Mouse (Mus musculus): ENCODE measurements at regions not wholly inside any gene's neighbourhood (a gene's known extent, or its start where the extent isn't known, plus 50 kb on each side); places are given as distances from the start of the nearest gene placed in this dataset.

GRCm38 (mm10) chr2:171231288-171232050, 499.9 kb downstream of the Dok5 start:
- 82% methylated on average over 7 of the region's 7 CpGs for WGBS

GRCm38 (mm10) chr2:171230536-171230935, 498.9 kb downstream of the Dok5 start:
- Histone ChIP-seq H3K9me3 (ENCODE audit: control insufficient read depth, low read depth, low read length) (no peaks in the 10 kb centered on the region), H3K36me3 (ENCODE audit: control insufficient read depth, insufficient read depth, low read length) (no peaks in the 10 kb centered on the region), H3K27me3 (ENCODE audit: control insufficient read depth, insufficient read depth, low read length) (no peaks in the 10 kb centered on the region), H3K4me1 (ENCODE audit: control insufficient read depth, insufficient read depth, low read length) (no peaks in the 10 kb centered on the region), H3K27ac (ENCODE audit: low read length) (no peak overlapping the region), H3K9ac (replicated peaks; ENCODE audit: low read depth, low read length) (no peak overlapping the region), H3K4me3 (ENCODE audit: low read depth, low read length) (no peak overlapping the region), H3K4me2 (replicated peaks; ENCODE audit: low read depth, low read length) (no peak overlapping the region)
- no peak for ATAC-seq (ENCODE audit: insufficient number of reproducible peaks, insufficient read depth, low FRiP score, low read depth)
- WGBS = 85% methylated on average over 12 of the region's 12 CpGs

More at GRCm38 (mm10) chr2:171231288-171232050, 499.9 kb downstream of the Dok5 start:
- no peaks in the 10 kb centered on the region for H3K36me3 ChIP-seq (ENCODE audit: control insufficient read depth, insufficient read depth, low read length)
- no peaks in the 10 kb centered on the region for H3K9me3 ChIP-seq (ENCODE audit: control insufficient read depth, low read depth, low read length)
- H3K4me3 ChIP-seq (ENCODE audit: low read depth, low read length) = no peak overlapping the region
- H3K4me2 ChIP-seq (replicated peaks; ENCODE audit: low read depth, low read length) = no peak overlapping the region
- no peak overlapping the region for H3K9ac ChIP-seq (replicated peaks; ENCODE audit: low read depth, low read length)
- no peaks in the 10 kb centered on the region for H3K27me3 ChIP-seq (ENCODE audit: control insufficient read depth, insufficient read depth, low read length)
- no peak overlapping the region for H3K27ac ChIP-seq (ENCODE audit: low read length)
- H3K4me1 ChIP-seq (ENCODE audit: control insufficient read depth, insufficient read depth, low read length) = no peaks in the 10 kb centered on the region
- ATAC-seq (ENCODE audit: insufficient number of reproducible peaks, insufficient read depth, low FRiP score, low read depth) = no peak

- Histone ChIP-seq H3K4me2 (replicated peaks; ENCODE audit: low read depth, low read length) (no peak overlapping the region), H3K4me1 (ENCODE audit: control insufficient read depth, insufficient read depth, low read length) (no peaks in the 10 kb centered on the region), H3K9me3 (ENCODE audit: control insufficient read depth, low read depth, low read length) (no peaks in the 10 kb centered on the region), H3K4me3 (ENCODE audit: low read depth, low read length) (no peak overlapping the region), H3K27ac (ENCODE audit: low read length) (no peak overlapping the region), H3K36me3 (ENCODE audit: control insufficient read depth, insufficient read depth, low read length) (no peaks in the 10 kb centered on the region), H3K9ac (replicated peaks; ENCODE audit: low read depth, low read length) (no peak overlapping the region), H3K27me3 (ENCODE audit: control insufficient read depth, insufficient read depth, low read length) (no peaks in the 10 kb centered on the region)
- ATAC-seq (ENCODE audit: insufficient number of reproducible peaks, insufficient read depth, low FRiP score, low read depth) = no peak
- whole genome bisulfite sequencing = 43% methylated on average over 3 of the region's 3 CpGs
Measured at GRCm38 (mm10) chr2:171228229-171228628, 496.6 kb downstream of the Dok5 start.

- Histone ChIP-seq H3K4me1 (ENCODE audit: control insufficient read depth, insufficient read depth, low read length) (no peaks in the 10 kb centered on the region), H3K9me3 (ENCODE audit: control insufficient read depth, low read depth, low read length) (no peaks in the 10 kb centered on the region), H3K4me3 (ENCODE audit: low read depth, low read length) (no peak overlapping the region), H3K27me3 (ENCODE audit: control insufficient read depth, insufficient read depth, low read length) (no peaks in the 10 kb centered on the region), H3K4me2 (replicated peaks; ENCODE audit: low read depth, low read length) (no peak overlapping the region), H3K9ac (replicated peaks; ENCODE audit: low read depth, low read length) (no peak overlapping the region), H3K27ac (ENCODE audit: low read length) (no peak overlapping the region), H3K36me3 (ENCODE audit: control insufficient read depth, insufficient read depth, low read length) (no peaks in the 10 kb centered on the region)
- ATAC-seq (ENCODE audit: insufficient number of reproducible peaks, insufficient read depth, low FRiP score, low read depth) = no peak
- WGBS = 77% methylated on average over 6 of the region's 6 CpGs
Measured at GRCm38 (mm10) chr2:171213792-171214191, 482.2 kb downstream of the Dok5 start.

GRCm38 (mm10) chr2:171196472-171196871, 464.9 kb downstream of the Dok5 start:
- no peak overlapping the region for H3K9ac ChIP-seq (replicated peaks; ENCODE audit: low read depth, low read length)
- no peak overlapping the region for H3K4me2 ChIP-seq (replicated peaks; ENCODE audit: low read depth, low read length)
- ATAC-seq (ENCODE audit: insufficient number of reproducible peaks, insufficient read depth, low FRiP score, low read depth) = no peak
- 57% methylated on average over 7 of the region's 7 CpGs for WGBS
- no peak overlapping the region for H3K4me3 ChIP-seq (ENCODE audit: low read depth, low read length)
- H3K36me3 ChIP-seq (ENCODE audit: control insufficient read depth, insufficient read depth, low read length) = no peaks in the 10 kb centered on the region
- H3K27ac ChIP-seq (ENCODE audit: low read length) = no peak overlapping the region
- no peaks in the 10 kb centered on the region for H3K4me1 ChIP-seq (ENCODE audit: control insufficient read depth, insufficient read depth, low read length)
- H3K27me3 ChIP-seq (ENCODE audit: control insufficient read depth, insufficient read depth, low read length) = no peaks in the 10 kb centered on the region
- H3K9me3 ChIP-seq (ENCODE audit: control insufficient read depth, low read depth, low read length) = no peaks in the 10 kb centered on the region

GRCm38 (mm10) chr2:171192181-171192580, 460.6 kb downstream of the Dok5 start:
- H3K27me3 ChIP-seq (ENCODE audit: control insufficient read depth, insufficient read depth, low read length) = no peaks in the 10 kb centered on the region
- no peak overlapping the region for H3K4me3 ChIP-seq (ENCODE audit: low read depth, low read length)
- no peak overlapping the region for H3K9ac ChIP-seq (replicated peaks; ENCODE audit: low read depth, low read length)
- no peak overlapping the region for H3K27ac ChIP-seq (ENCODE audit: low read length)
- H3K4me2 ChIP-seq (replicated peaks; ENCODE audit: low read depth, low read length) = no peak overlapping the region
- no peaks in the 10 kb centered on the region for H3K36me3 ChIP-seq (ENCODE audit: control insufficient read depth, insufficient read depth, low read length)
- no peaks in the 10 kb centered on the region for H3K9me3 ChIP-seq (ENCODE audit: control insufficient read depth, low read depth, low read length)
- ATAC-seq (ENCODE audit: insufficient number of reproducible peaks, insufficient read depth, low FRiP score, low read depth) = no peak
- 79% methylated on average over 5 of the region's 5 CpGs for WGBS
- no peaks in the 10 kb centered on the region for H3K4me1 ChIP-seq (ENCODE audit: control insufficient read depth, insufficient read depth, low read length)

All from stomach, embryonic 14.5 days (tissue).